Mouse (Mus musculus) lung, postnatal 4 days (tissue): ENCODE results near the gene Olfr878.

Source experiments
- DNase-seq, 2 experiments: peaks; one replicate each; pipeline ENCODE4 v3.0.0; 2021

Gene Olfr878

GRCm38 (mm10) chr9:37917540-37917939, at the start of gene Olfr878:
Gene Olfr878, plus strand, starts transcription at chr9:37917840.
- no peak for DNase-seq

- no peak for DNase-seq
Observed at GRCm38 (mm10) chr9:37870246-37870645, 47.4 kb upstream of the Olfr878 start.

GRCm38 (mm10) chr9:37871097-37871496, 46.5 kb upstream of the Olfr878 start:
- DNase-seq, result no peak

- DNase-seq, result no peak
Observed at GRCm38 (mm10) chr9:37871536-37871935, 46.1 kb upstream of the Olfr878 start.

- DNase-seq, result no peak
Observed at GRCm38 (mm10) chr9:37890960-37891359, 26.7 kb upstream of the Olfr878 start.

DNA sequence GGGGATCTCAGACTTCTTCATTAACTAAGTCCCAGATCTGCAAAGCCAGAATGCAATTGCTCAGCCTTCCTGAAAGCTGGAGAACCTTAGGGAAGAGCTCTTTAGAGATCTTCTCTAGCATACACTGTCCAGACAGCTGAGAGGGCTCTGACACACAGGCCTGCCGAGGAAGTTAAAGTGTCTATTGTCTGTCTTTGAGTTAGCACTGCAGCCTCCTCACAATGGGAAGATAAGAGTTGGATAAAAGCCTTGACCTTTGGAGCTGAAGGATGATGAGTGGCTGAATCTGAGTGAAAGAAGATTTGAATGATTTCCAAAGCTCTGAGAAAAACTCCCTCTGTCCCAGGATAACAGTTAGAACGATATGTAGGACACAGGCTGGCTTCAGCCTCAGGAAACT, 21.0 kb upstream of the Olfr878 start, which contains the start of gene Olfr145:
Gene Olfr145 (plus strand): TSS at position 64 of the 400 bp plus-strand sequence.
- no peak for DNase-seq

- no peak for DNase-seq
Observed at GRCm38 (mm10) chr9:37905555-37905954, 12.1 kb upstream of the Olfr878 start.

DNA sequence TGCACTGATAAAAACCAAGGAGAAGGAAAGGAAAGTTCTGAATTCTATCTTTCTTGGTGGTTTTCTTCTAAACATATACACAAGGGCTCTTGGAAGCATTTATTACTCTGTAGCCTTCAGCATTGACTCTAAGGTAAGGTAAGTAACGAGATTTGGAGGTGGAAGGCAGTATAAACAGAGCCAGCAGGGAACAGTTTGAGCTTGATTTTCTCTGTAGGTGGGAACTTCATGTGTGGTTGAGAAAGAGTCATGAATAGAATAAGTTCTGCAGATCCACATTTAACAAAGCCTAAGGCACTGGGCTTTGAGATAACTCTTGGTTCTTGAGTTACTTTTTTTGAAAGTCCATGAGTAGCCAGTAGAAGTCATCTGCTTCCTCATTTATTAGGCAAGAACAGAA, 378 bp downstream of the Olfr878 start:
- DNase-seq, result no peak

- no peak for DNase-seq
Observed at GRCm38 (mm10) chr9:37924194-37924593, 6.6 kb downstream of the Olfr878 start.

DNA sequence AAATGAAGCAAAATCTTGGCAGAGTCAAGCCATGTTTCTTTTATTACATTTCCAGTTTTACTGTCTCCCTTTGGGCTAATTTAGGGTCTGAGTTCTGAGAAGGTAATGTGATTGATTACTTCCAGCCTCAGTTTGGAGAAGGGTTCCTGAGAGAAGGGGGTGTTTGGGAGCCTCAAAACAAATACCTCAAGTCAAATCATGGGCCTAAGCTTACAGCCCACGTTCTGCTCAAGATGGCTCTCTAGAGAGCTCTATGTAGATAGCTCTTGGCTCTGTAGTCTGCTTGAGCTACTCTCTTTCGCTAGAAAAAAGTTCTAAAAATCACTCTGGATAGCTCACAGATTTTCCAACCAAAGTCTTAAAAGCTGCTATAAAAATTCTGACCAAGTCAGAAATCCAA, 7.8 kb downstream of the Olfr878 start:
- DNase-seq, result no peak

DNA sequence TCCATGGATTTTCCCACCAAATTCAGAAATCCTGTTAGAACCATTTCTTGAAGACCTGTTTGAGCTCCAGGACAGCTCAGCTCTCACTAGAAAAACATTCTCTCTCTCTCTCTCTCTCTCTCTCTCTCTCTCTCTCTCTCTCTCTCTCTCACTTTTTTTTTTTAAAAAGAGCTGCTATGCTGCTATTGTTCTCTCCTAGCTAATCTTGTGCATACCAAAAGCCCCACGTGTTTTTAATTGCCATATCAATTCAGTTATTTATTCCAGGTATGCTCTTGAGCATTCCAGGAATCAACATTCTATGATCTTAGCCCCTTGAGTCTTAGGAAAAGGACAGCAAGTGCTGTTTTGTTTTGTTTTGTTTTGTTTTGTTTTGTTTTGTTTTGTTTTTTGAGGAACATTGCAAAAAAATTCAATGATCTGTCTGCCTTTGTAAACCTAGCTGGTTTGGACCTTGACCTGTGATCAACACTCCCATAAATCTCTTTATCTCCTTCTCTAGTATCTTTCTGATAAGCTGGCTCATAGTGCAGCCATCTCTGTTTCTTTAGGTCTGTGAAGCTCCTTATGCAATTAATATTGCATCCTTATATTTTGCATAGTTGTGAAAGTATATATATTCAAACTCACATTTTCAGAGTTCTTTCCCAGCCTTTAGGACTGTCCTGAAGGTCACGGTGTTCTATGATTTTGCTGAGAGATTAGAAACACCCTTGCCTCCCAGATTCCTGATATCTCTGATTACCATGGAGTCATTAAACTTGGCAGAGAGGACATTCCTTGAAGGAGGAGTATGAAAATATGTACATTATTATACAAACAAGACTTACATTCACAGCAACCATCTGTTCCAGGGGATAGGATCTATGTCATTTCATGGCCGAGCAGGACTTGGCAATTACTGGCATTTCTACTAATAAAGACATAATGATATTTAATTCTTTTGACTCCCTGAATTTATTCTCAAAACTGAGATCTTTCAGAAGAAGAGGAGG, 8.7 kb downstream of the Olfr878 start:
- DNase-seq, result no peak

DNA sequence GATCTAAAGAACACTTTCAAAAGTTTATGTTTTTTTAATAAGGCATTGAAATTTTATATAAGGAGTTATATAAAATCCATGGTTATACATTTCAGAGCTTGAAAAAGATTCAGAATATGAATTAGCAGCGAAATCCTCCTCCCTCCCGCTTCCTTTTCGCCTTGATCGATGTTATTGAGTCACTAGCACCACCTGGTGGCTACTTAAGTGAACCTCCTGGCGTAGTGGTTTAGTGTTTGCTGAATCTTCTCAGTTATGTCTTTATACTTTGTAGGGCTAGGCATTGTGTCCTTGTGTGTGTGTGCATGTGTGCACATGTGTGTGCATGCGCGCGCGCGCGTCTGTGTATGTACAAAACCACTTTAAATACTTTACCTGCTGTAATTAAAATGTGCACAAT, 14.9 kb downstream of the Olfr878 start:
- peak in 1 of 2 experiments; percentile 37 for DNase-seq

DNA sequence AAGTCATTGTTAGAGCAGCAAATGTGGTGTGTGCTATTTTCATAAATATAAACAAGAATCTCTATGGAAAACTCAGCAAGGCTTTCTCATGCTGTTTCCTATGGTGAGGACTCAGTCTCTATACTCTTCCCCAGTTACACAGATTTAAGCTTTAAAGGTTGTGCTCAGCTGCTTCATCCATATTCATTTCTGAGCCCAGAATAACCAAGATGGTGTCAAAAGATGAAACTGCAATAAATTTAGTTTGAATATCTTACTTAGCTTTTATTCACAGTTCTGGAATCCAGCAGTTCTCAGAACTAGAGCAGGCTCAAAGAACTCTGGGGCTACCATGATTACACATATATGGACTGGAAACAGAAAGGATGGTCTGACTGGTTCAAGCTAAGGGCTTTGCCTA, 16.5 kb downstream of the Olfr878 start:
- DNase-seq, result no peak

DNA sequence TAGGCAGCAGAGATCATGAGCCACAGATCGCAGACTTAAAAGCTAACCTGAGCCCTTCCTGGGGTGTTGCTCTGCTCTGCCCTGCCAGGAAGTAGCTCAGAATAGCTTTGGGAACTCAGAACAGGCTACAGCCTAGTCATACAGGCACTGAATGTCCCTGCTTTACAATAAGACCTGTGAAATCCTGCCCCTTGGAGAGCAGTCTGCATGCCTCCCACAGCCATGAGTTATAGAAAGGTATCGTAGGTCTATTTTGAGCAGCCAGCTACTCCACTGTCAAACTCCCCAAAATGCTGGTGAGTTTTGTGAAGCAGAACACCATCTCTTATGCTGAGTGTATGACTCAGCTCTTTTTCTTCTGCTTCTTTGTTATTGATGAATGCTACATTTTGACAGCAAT, 23.5 kb downstream of the Olfr878 start:
- DNase-seq, result no peak
